Mouse (Mus musculus): ENCODE data around the gene Tbc1d30.

GRCm38 (mm10) chr10:121342260-121342659 is 8.8 kb downstream of the Tbc1d30 start:
- no peak for TF ChIP-seq CTCF (IDR thresholded peaks at IDR 0.05; ENCODE audit: low read depth)
- TF ChIP-seq EP300 (IDR thresholded peaks at IDR 0.05; ENCODE audit: low read depth) = no peak
